Mouse (Mus musculus): ENCODE data around the gene Rgp1. TPM values are rescaled to one million over a fixed set of nuclear protein-coding genes. Genes with fewer than 3 reads are reported as not detected.

The Rgp1 gene
- polyA plus RNA-seq, 1 experiment, result 37.6 TPM

DNA sequence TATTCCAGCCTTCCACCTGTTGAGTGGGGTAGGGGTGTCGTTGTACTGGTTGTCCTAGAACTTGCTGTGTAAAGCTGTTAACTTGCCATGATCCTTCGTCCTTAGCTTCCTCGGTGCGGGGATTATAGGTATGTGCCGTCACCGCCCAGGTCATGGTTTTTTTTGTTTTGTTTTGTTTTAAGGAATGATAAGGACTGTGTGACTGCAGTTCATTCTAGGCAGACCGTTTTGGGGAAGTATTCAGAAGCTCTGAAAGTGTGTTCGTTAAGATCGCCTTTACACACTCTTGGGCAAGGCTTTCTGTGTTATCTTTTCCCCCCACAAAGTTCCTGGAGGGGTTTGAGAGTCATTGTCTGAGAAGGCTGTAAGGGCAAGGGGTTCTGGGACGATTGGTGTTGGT, 34.0 kb downstream of the Rgp1 start:
- Histone ChIP-seq H3K4me1 (ENCODE audit: control insufficient read depth, insufficient read depth, low read length) (no peaks in the 10 kb centered on the region), H3K27ac (ENCODE audit: control insufficient read depth, insufficient read depth, low read depth, low read length) (no peak overlapping the region), H3K4me3 (ENCODE audit: control insufficient read depth, low read depth, low read length) (no peak overlapping the region), H3K36me3 (ENCODE audit: control insufficient read depth, insufficient read depth, low read length) (no peaks in the 10 kb centered on the region), H3K27me3 (ENCODE audit: control insufficient read depth, insufficient read depth, low read length) (no peaks in the 10 kb centered on the region)
- TF ChIP-seq POLR2A (IDR thresholded peaks at IDR 0.05; ENCODE audit: control insufficient read depth, low read depth, low read length), result no peak
- no peak for TF ChIP-seq CTCF (IDR thresholded peaks at IDR 0.05; ENCODE audit: control insufficient read depth, insufficient read depth, insufficient replicate concordance, low read depth, low read length)

- H3K36me3 ChIP-seq (ENCODE audit: control insufficient read depth, insufficient read depth, low read length), result no peaks in the 10 kb centered on the region
- no peaks in the 10 kb centered on the region for H3K27me3 ChIP-seq (ENCODE audit: control insufficient read depth, insufficient read depth, low read length)
- no peak overlapping the region for H3K27ac ChIP-seq (ENCODE audit: control insufficient read depth, insufficient read depth, low read depth, low read length)
- no peak overlapping the region for H3K4me3 ChIP-seq (ENCODE audit: control insufficient read depth, low read depth, low read length)
- TF ChIP-seq CTCF (IDR thresholded peaks at IDR 0.05; ENCODE audit: control insufficient read depth, insufficient read depth, insufficient replicate concordance, low read depth, low read length) (no peak), POLR2A (IDR thresholded peaks at IDR 0.05; ENCODE audit: control insufficient read depth, low read depth, low read length) (no peak)
- no peaks in the 10 kb centered on the region for H3K4me1 ChIP-seq (ENCODE audit: control insufficient read depth, insufficient read depth, low read length)
Measured at GRCm38 (mm10) chr4:43613060-43613730, 34.7 kb downstream of the Rgp1 start.

DNA sequence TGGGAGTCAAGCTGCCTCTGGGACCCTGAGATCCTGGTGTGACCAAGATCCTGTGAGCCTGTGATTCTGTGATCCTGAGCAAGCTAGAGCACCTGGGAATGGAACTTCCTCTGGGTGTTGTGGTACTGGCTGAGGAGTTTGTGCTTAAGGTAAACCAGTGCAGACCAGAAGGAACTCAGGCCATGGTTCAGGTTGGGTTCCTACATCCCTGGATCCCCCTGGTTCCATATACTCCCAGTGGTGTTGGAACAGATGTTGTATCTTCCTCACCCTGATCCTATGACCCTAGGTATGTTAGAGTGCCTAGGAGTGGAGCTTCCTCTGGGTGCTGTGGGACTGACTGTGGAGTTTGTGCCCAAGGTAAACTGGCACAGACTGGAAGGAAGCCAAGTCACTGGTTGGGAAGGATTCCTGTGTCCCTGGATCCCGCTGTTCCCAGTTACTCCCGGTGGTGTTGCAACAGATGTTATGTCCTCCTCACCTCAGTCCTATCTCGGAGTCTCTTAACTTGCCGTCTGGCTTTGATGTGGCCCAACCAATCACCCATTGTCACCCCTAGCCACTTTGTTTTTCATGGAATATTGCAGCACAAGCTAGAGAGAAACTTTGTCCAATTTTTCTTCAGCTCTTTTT, 41.7 kb downstream of the Rgp1 start:
- no peaks in the 10 kb centered on the region; the same call in 1 of the 2 replicates for H3K4me1 ChIP-seq (ENCODE audit: control insufficient read depth, insufficient read depth, low read length)
- H3K4me3 ChIP-seq (ENCODE audit: control insufficient read depth, low read depth, low read length), result no peak overlapping the region
- H3K27ac ChIP-seq (ENCODE audit: control insufficient read depth, insufficient read depth, low read depth, low read length), result no peak overlapping the region
- H3K36me3 ChIP-seq (ENCODE audit: control insufficient read depth, insufficient read depth, low read length), result no peaks in the 10 kb centered on the region
- no peak for TF ChIP-seq CTCF (IDR thresholded peaks at IDR 0.05; ENCODE audit: control insufficient read depth, insufficient read depth, insufficient replicate concordance, low read depth, low read length)
- no peak for TF ChIP-seq POLR2A (IDR thresholded peaks at IDR 0.05; ENCODE audit: control insufficient read depth, low read depth, low read length)
- H3K27me3 ChIP-seq (ENCODE audit: control insufficient read depth, insufficient read depth, low read length), result no peaks in the 10 kb centered on the region

DNA sequence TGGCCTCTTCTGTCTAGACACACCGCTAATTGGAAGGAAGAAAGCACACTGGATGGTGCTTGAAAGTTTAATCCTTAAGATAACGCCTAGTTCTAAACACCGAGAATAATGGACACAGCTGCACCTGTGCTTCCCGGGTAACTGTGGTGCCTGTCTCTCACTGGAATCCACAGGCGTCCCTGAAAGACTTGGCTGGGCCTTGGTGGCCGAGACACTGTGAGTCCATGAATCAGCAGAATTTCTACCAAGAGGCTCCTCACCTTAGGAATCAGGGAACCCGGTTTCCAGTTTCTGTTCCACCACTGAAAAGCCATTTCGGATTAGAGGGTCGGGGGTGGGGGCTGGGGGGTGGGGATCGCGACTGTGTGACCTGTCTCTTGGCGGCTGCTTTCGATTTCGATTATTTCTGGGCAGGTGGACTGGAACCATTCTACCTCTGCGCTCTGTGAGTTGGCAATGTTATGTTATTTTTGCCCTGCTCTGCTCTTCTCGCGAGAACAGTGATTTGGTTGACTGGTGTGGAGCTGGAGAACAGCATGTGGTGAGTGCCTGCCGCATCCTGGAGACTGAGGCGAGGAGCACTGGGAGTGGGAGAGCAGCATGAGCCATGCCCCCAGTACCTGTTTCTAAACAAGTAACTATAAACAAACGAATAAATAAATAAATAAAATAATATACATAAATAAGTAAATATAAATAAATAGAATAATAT, 50.7 kb downstream of the Rgp1 start:
- H3K36me3 ChIP-seq (ENCODE audit: control insufficient read depth, insufficient read depth, low read length), result no peaks in the 10 kb centered on the region
- no peak overlapping the region for H3K4me3 ChIP-seq (ENCODE audit: control insufficient read depth, low read depth, low read length)
- H3K27ac ChIP-seq (ENCODE audit: control insufficient read depth, insufficient read depth, low read depth, low read length), result no peak overlapping the region
- TF ChIP-seq CTCF (IDR thresholded peaks at IDR 0.05; ENCODE audit: control insufficient read depth, insufficient read depth, insufficient replicate concordance, low read depth, low read length), result no peak
- no peak for TF ChIP-seq POLR2A (IDR thresholded peaks at IDR 0.05; ENCODE audit: control insufficient read depth, low read depth, low read length)
- peaks cover 2% of the 10 kb centered on the region; the same call in 1 of the 2 replicates for H3K27me3 ChIP-seq (ENCODE audit: control insufficient read depth, insufficient read depth, low read length)
- H3K4me1 ChIP-seq (ENCODE audit: control insufficient read depth, insufficient read depth, low read length), result peaks cover 20% of the 10 kb centered on the region

DNA sequence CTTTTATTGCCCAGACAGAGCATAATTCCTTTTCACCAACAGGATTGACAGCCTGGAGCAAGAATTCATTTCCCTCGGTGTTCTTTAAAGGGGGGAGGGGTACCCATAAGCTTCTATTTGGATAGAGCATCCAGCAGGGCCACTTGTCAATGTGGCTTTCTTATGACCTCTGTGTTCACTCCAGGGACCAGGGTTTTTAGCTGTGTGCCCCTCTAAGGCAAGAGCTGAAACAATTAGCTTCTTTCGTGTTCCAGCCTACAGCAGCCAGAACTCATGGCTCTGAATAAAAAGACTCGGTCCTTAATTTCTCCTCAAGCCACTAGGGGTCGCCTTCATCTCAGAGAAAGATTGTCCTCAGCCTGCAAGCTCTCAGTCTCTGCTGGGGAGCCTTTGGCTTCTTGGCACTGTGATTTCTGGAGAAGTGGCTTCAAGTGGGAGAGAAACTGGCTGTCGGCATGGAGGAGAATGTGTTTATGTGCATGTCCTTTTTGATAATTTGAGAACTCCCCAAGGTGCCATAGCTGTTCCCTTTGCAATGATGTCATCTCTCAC, 51.6 kb downstream of the Rgp1 start:
- Histone ChIP-seq H3K4me3 (ENCODE audit: control insufficient read depth, low read depth, low read length) (no peak overlapping the region), H3K27me3 (ENCODE audit: control insufficient read depth, insufficient read depth, low read length) (peaks cover 2% of the 10 kb centered on the region; the same call in 1 of the 2 replicates), H3K36me3 (ENCODE audit: control insufficient read depth, insufficient read depth, low read length) (no peaks in the 10 kb centered on the region), H3K27ac (ENCODE audit: control insufficient read depth, insufficient read depth, low read depth, low read length) (no peak overlapping the region), H3K4me1 (ENCODE audit: control insufficient read depth, insufficient read depth, low read length) (peaks cover 20% of the 10 kb centered on the region)
- no peak for TF ChIP-seq POLR2A (IDR thresholded peaks at IDR 0.05; ENCODE audit: control insufficient read depth, low read depth, low read length)
- peak; percentile 52 for TF ChIP-seq CTCF (IDR thresholded peaks at IDR 0.05; ENCODE audit: control insufficient read depth, insufficient read depth, insufficient replicate concordance, low read depth, low read length)

DNA sequence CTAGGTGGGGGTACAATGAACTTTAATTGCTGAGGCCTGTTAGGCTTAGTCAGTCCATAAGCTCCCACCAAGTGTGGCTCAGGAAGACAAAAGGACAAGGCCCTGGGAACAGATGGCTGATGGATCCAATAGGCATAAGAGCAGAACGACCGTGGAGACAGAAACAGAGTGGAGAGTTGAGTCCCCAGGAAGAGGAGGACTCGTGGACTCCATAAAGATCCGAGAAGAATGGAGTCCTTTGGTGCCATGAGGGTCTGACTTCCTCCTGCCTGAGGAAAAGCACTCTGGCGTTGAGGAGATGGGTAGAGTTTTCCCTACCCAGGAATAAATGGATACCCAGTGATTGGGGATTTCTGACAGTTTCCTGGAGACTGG, 52.1 kb downstream of the Rgp1 start:
- TF ChIP-seq CTCF (IDR thresholded peaks at IDR 0.05; ENCODE audit: control insufficient read depth, insufficient read depth, insufficient replicate concordance, low read depth, low read length) (no peak), POLR2A (IDR thresholded peaks at IDR 0.05; ENCODE audit: control insufficient read depth, low read depth, low read length) (no peak)

More for the DNA sequence above, 52.1 kb downstream of the Rgp1 start:
- Histone ChIP-seq H3K27me3 (ENCODE audit: control insufficient read depth, insufficient read depth, low read length) (peaks cover 2% of the 10 kb centered on the region; the same call in 1 of the 2 replicates), H3K27ac (ENCODE audit: control insufficient read depth, insufficient read depth, low read depth, low read length) (no peak overlapping the region), H3K36me3 (ENCODE audit: control insufficient read depth, insufficient read depth, low read length) (no peaks in the 10 kb centered on the region), H3K4me1 (ENCODE audit: control insufficient read depth, insufficient read depth, low read length) (peaks cover 20% of the 10 kb centered on the region), H3K4me3 (ENCODE audit: control insufficient read depth, low read depth, low read length) (no peak overlapping the region)

All from testis, adult 2 months (tissue).